Mouse (Mus musculus) hindbrain, embryonic 10.5 days (tissue): Measurements from ENCODE around the gene Hipk2. TPM values are rescaled to one million over a fixed set of nuclear protein-coding genes. Genes with fewer than 3 reads are reported as not detected.

Experiments
- DNase-seq: peaks from one replicate; pipeline ENCODE4 v3.0.0-alpha.2; 2017; ENCODE audit warnings: low spot score
- H3K27ac ChIP-seq: fragments of 300-500 bp; sonication (generic); 2 replicates; pipeline ENCODE4 v1.5.1; 2016; ENCODE audit warnings: mild to moderate bottlenecking, moderate library complexity
- H3K27me3 ChIP-seq: fragments of 300-500 bp; sonication (generic); 2 replicates; pipeline ENCODE4 v1.6.1; 2016; ENCODE audit warnings: mild to moderate bottlenecking; ENCODE audit not compliant: poor library complexity, insufficient read depth, severe bottlenecking
- H3K36me3 ChIP-seq: fragments of 300-500 bp; sonication (generic); 2 replicates; pipeline ENCODE4 v1.6.1; 2016; ENCODE audit warnings: mild to moderate bottlenecking, moderate library complexity
- H3K4me1 ChIP-seq: fragments of 300-500 bp; sonication (generic); replicated peaks from 2 replicates; pipeline ENCODE4 v1.6.1; 2016; ENCODE audit warnings: mild to moderate bottlenecking
- H3K4me3 ChIP-seq: fragments of 300-500 bp; sonication (generic); 2 replicates; pipeline ENCODE4 v1.5.1; 2016; ENCODE audit warnings: mild to moderate bottlenecking, moderate library complexity
- H3K9me3 ChIP-seq: fragments of 300-500 bp; sonication (generic); 2 replicates; pipeline ENCODE4 v1.6.1; 2016; ENCODE audit warnings: mild to moderate bottlenecking, moderate library complexity
- WGBS: fragments of 180-500 bp; shearing (Covaris S2); methylation state at CpG from one replicate; pipeline ENCODE4 v1.1.7; 2016; 5-methylcytosine and 5-hydroxymethylcytosine counted together
- polyA plus RNA-seq: library from polyadenylated mRNA; unstranded; fragments of >200 nt; fragmentation: Nextera tagmentation; extraction: Ambion mirVana; gene quantifications from 2 replicates; pipeline ENCODE4 v1.2.1, GENCODE M21; 2016

The Hipk2 gene
- polyA plus RNA-seq: 28.5 and 29.6 TPM in 2 replicates

DNA sequence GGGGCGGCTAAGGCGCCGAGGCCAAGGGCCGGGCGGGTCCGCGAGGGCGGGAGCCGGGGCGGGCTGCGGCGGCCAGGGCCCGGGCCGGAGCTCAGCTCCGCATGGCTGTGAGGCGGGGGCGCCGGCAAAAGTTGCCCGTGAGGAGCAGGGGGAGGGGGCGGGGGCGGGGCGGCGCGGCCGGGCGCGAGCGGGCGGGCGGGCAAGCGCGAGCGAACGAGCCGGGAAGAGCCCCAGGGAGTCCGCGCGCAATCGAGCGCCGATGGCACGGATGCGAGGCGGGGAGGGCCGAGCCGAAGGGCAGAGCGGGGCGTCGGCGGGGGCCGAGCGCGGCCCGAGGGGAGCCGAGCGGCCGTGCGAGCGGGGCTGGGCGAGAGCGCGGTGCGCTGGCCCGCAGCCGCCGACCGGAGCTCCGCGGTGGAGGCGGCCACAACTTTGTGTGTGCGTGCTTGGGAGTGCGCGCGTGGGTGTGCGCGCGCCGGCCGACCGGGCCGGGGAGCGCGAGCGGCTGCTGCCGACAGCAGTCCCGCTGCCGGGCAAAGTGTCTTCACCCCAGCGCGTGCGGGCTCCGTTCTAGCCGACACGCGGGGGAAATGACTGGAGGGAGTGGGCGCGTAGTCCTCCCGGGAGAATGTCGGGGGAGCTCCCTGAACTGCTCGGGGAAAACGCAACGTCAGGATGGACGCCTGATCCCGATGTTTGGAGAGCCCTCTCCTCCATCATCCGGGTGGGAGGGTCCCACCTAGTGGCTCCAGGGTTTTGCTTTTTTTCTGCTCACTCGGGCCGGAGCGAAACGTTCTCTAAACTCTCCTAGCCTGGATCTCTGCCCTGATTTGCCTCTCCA, at the start of gene Hipk2:
TSS of gene Hipk2 (minus strand) at position 95 of the 841 bp plus-strand sequence.
- H3K27ac ChIP-seq: peak within 1 kb of the TSS; percentile 100
- DNase-seq: peak; percentile 89
- H3K4me3 ChIP-seq: peak within 1 kb of the TSS; percentile 100
- no peaks in the 10 kb centered on the region for H3K9me3 ChIP-seq
- H3K4me1 ChIP-seq: peaks cover 38% of the 10 kb centered on the region
- no peaks in the 10 kb centered on the region for H3K36me3 ChIP-seq
- H3K27me3 ChIP-seq: peaks cover 16% of the 10 kb centered on the region
- under 1% methylated on average over 104 of the region's 108 CpGs for WGBS

DNA sequence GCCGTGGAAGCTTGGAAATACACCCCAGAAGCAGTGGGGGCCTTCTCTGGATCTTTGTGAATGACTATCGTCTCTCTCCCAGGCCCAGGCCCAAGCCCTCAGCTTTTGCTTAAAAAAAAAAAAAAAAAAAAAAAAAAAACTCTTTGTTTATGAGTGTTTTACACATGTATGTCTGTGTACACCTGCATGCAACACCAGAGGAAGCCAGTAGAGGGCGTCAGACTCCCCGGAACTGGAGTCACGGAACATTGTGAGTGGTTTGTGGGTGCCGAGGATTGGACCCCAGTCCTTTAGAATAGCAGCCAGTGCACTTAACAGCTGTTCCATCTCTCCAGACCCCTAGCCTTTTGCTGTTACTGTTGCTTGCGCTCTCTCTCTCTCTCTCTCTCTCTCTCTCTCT, 49.8 kb upstream of the Hipk2 start:
- no peaks in the 10 kb centered on the region for H3K27me3 ChIP-seq
- no peaks in the 10 kb centered on the region for H3K36me3 ChIP-seq
- WGBS: 57% methylated on average over 7 of the region's 7 CpGs
- peaks cover 6% of the 10 kb centered on the region; the same call in 1 of the 2 replicates for H3K4me1 ChIP-seq
- peak overlapping the region; percentile 42 for H3K4me3 ChIP-seq
- peak; percentile 27 for DNase-seq
- H3K27ac ChIP-seq: peak overlapping the region; percentile 37; the same call in 1 of the 2 replicates
- no peaks in the 10 kb centered on the region for H3K9me3 ChIP-seq

DNA sequence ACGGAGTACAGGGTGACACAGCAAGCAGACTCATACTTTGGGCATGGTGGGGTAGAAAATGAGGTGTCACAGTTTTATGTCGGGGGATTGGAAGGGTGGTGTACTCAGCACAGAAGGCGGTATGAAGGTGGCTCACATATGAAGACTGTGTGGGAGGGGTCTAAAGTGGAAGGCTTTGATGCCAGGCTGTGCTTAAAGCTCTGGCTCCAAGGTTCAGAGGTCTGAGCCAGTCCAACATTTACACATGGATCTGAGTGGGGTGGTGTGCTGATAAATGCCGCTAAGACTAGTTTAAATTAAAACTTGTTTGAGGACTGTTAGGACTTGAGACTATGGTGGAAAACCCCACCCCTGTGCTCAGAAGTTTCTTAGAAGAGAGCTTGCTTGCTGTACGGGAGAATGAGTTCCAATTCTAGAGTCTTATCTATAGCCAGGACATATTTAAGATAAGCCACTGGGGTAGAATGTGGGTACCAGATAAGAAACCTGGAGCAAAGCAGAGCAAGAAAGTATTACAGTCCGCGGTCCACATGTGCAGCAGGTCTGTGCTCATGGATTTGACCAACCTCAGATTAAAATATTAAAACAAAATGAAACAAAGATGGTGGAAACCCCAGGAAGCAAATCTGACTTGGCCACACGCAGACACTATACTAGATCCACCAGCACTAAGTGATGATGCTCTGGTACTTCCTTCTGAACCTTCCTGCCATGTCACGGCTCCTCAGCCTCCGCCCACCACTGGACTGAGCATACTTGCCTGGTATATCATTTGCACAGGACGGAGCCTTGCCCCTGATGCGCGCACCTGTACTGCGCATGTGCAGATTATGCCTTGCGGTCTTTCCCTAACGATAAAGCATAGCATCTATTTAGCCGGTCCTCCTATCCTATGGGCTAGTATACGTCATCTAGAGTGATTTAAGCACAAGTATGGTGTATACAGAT, 48.2 kb upstream of the Hipk2 start:
- H3K9me3 ChIP-seq: no peaks in the 10 kb centered on the region
- H3K36me3 ChIP-seq: no peaks in the 10 kb centered on the region
- DNase-seq: no peak
- H3K4me1 ChIP-seq: peaks cover 6% of the 10 kb centered on the region; the same call in 1 of the 2 replicates
- WGBS: 89% methylated on average over 18 of the region's 18 CpGs
- H3K27me3 ChIP-seq: no peaks in the 10 kb centered on the region
- peak overlapping the region; percentile 41; the same call in 1 of the 2 replicates for H3K27ac ChIP-seq
- H3K4me3 ChIP-seq: no peak overlapping the region

DNA sequence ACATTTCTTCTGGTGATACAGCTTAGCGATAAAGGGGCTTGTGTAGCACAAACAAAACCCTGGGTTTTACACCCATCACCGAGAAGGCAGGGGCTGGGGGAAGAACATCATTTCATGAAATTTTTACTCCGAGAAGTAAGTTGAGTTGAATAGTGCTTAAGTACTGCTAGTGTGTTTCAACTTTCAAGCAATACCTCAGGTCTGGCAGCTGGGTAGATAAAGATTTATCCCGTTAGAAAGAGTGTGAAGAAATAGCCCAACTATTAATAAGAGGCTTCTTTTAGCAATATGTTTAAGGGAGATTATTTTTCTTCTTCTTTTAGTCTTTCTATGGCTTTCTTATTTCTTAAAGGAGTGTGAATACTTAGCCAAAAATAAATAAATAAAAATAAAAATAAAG, 47.5 kb upstream of the Hipk2 start:
- Histone ChIP-seq H3K27me3 (no peaks in the 10 kb centered on the region), H3K27ac (no peak overlapping the region)
- WGBS: 91% methylated on average over 4 of the region's 4 CpGs

DNA sequence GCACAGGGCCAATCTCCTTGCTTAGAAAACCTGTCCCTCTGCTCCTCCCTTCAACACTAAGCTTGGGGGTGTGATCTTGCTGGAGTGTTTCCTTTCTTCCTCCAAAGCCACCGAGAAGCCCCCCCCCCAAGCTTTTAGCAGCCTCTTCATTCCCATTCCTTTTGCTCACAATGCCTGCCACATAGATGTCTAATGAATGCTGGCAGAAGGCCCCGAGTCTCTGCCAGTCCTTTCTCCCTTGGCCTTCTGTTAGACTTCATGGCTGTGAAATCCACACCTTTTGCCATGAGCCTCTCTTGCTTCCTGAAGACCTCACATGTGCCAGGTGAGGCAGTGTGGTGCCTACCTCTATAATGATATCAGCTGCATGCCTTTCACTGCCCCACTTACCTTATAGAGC, 46.6 kb upstream of the Hipk2 start:
- H3K4me3 ChIP-seq: no peak overlapping the region
- no peak for DNase-seq
- H3K27ac ChIP-seq: no peak overlapping the region
- 66% methylated on average over 2 of the region's 2 CpGs for WGBS
- peaks cover 6% of the 10 kb centered on the region; the same call in 1 of the 2 replicates for H3K4me1 ChIP-seq
- no peaks in the 10 kb centered on the region for H3K9me3 ChIP-seq
- no peaks in the 10 kb centered on the region for H3K27me3 ChIP-seq
- H3K36me3 ChIP-seq: no peaks in the 10 kb centered on the region

More for the DNA sequence above, 47.5 kb upstream of the Hipk2 start:
- no peak overlapping the region for H3K4me3 ChIP-seq
- no peak for DNase-seq
- no peaks in the 10 kb centered on the region for H3K36me3 ChIP-seq
- H3K9me3 ChIP-seq: no peaks in the 10 kb centered on the region
- H3K4me1 ChIP-seq: peaks cover 6% of the 10 kb centered on the region; the same call in 1 of the 2 replicates

DNA sequence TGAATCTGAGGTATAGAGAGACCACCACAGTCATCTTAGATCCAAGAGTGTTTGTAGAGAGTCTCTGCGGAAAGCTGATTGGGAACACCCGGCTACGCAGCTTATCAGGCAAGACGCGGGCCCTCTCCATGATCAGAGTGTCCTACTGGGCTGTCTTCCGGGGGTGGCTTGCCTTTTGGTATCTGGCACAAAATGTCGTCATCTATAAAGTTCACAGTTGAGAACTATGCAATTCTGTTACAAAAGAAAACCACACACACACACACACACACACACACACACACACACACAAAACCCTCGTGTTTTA, 45.8 kb upstream of the Hipk2 start:
- Histone ChIP-seq H3K27me3 (no peaks in the 10 kb centered on the region), H3K4me1 (peaks cover 6% of the 10 kb centered on the region; the same call in 1 of the 2 replicates), H3K36me3 (no peaks in the 10 kb centered on the region), H3K9me3 (no peaks in the 10 kb centered on the region), H3K4me3 (no peak overlapping the region), H3K27ac (no peak overlapping the region)
- 87% methylated on average over 8 of the region's 8 CpGs for WGBS
- DNase-seq: no peak

DNA sequence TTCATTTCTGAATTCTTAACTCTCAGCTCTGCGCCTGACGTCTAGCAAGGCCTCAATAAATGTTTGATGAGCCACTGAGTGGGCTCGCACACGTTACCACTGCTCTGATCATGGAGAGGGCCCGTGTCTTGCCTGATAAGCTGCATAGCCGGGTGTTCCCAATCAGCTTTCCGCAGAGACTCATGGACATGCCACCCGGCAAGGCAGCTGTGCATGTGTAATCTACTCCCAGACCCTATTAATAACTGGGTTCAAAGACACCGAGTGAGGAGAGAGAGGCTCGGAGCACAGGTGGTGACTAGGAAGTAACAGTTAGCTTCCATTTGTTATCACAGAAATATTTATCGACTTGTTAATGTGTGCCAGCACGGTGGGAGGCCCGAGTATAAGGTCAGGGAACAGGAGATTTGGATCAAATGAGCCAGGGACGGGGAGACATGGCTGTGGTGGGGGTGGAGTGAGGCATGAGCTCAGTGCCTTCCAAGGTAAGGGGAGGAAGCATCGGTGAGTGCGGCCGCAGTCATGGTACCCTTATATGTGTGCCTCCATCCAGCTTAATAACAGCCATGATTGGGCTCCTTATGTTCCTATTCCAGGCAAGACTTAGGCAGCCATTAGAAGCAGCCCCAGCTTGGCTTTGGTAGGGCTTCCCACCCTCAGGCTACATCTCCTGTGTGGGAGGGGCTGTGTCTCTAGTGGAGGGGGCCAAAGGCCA, 45.3 kb upstream of the Hipk2 start:
- 84% methylated on average over 17 of the region's 17 CpGs for WGBS
- 0 out of 2 replicates have a peak, but pooled peaks cover 2% of the 10 kb centered on the region for H3K4me1 ChIP-seq
- H3K9me3 ChIP-seq: no peaks in the 10 kb centered on the region
- no peak overlapping the region for H3K27ac ChIP-seq
- H3K27me3 ChIP-seq: no peaks in the 10 kb centered on the region
- H3K36me3 ChIP-seq: no peaks in the 10 kb centered on the region
- no peak overlapping the region for H3K4me3 ChIP-seq
- DNase-seq: no peak

DNA sequence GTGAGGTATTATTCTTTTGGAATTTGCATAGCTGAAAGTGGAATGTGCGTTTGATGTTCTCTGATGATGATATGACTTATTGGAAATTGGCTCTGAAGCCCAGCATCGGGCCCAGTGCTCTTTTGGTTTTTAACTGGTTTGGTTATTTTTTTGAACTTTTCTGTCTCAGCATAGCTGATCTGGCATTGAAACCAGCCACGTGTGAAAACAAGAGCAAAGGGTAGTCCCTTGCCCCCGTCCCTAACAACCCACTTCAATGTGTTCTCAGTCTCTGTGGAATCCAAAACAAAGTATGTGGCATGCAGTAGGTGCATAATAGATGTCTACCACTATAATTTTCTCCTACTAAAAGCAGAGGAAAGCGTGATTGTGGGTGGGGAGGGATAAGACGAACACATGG, 44.2 kb upstream of the Hipk2 start:
- no peaks in the 10 kb centered on the region for H3K9me3 ChIP-seq
- H3K27me3 ChIP-seq: no peaks in the 10 kb centered on the region
- no peak for DNase-seq
- H3K4me3 ChIP-seq: no peak overlapping the region
- H3K27ac ChIP-seq: no peak overlapping the region
- 0 out of 2 replicates have a peak, but pooled peaks cover 9% of the 10 kb centered on the region for H3K4me1 ChIP-seq
- H3K36me3 ChIP-seq: no peaks in the 10 kb centered on the region
- 83% methylated on average over 6 of the region's 6 CpGs for WGBS

DNA sequence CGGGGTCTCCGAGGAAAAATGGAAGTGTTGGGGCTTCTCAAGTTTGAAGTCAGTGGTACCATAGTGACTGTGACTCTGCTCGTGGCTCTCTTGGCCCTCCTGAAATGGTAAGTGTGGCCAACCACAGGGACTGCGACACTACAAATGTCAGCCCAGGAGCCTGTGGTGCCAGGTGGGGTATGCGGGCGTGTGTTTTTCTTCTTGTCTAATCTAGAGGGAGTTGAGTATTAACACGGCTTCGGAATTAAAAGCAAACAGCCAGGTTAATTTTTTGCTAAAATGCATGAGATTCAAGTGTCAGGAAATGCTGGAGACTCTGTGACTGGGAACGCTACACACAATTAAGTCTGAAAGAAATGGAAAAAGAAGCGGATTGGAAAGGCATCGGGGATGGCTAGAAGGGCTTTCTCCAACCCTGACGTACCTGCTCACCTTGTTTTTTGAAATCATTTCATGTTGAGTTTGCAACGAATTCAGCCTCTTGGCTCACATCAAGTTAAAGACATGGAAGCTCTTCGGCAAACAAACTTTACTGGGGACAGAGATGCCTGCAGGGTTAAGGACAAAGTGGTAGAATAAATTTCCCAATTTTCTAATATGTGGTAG, 43.3 kb upstream of the Hipk2 start:
- H3K27ac ChIP-seq: no peak overlapping the region
- H3K4me3 ChIP-seq: no peak overlapping the region
- H3K9me3 ChIP-seq: no peaks in the 10 kb centered on the region
- WGBS: 90% methylated on average over 14 of the region's 14 CpGs
- peaks cover 17% of the 10 kb centered on the region; the same call in 1 of the 2 replicates for H3K4me1 ChIP-seq
- H3K36me3 ChIP-seq: no peaks in the 10 kb centered on the region
- no peak for DNase-seq
- H3K27me3 ChIP-seq: no peaks in the 10 kb centered on the region

DNA sequence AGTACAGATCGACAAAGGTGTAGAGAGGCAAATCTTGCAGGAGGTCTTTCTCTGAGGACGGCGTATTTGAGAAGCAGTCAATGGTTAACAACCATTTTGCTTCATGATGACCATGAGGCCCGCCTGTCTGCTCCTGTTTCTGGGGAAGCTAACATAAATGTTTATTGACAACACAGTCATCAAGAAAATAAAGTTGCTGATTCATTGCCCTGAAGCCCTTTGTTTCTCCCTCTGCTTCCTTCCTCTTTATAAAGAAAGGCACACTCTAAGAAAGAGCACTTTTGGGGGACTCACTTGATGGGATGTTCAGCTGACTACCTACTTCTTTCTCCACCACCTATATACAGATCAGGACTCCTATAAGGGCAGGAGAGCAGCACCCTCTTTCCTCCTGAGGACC, 42.8 kb upstream of the Hipk2 start:
- H3K27me3 ChIP-seq: no peaks in the 10 kb centered on the region
- H3K27ac ChIP-seq: no peak overlapping the region
- no peaks in the 10 kb centered on the region for H3K36me3 ChIP-seq
- WGBS: 89% methylated on average over 4 of the region's 4 CpGs
- peaks cover 22% of the 10 kb centered on the region for H3K4me1 ChIP-seq
- no peak for DNase-seq
- no peaks in the 10 kb centered on the region for H3K9me3 ChIP-seq
- no peak overlapping the region for H3K4me3 ChIP-seq

DNA sequence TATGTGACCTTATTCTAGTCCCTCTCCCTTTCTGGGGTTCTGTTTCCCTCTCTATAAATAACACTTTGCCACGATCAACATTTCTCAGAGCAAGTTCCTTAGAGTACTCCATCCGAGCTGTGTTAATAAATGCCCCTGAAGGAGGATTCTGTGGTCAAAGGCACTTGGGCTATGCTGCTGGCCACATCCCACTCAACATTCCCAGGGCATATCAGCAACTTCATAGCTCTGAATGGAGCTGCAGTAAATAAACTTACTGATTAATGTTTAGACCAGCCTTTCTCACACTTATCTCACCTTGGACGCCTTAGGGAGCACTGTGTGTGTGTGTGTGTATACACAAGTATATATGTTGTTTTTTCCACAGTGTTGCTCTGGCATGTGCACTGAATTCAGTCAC, 41.5 kb upstream of the Hipk2 start:
- Histone ChIP-seq H3K27me3 (no peaks in the 10 kb centered on the region), H3K4me3 (no peak overlapping the region), H3K4me1 (peaks cover 34% of the 10 kb centered on the region), H3K36me3 (no peaks in the 10 kb centered on the region), H3K9me3 (no peaks in the 10 kb centered on the region), H3K27ac (no peak overlapping the region)
- DNase-seq: no peak
- WGBS: 76% methylated on average over 3 of the region's 3 CpGs

DNA sequence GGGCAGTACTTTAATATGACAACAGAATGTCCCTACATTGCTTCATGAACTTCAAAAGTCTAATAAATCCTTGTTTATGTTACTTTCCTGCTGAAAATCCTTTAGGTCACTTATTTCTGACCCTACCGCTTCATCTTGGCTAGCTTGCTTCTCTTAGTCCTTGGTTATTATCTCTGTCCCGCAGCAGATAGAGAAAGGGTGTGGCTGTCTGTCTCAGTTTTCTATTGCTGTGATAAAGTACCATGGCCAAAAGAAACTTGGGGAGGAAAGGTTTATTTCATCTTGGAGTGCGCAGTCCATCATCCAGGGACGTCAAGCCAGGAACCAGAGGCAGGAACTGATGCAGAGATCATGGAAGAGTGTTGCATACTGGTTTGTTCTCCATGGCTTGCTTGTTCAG, 40.6 kb upstream of the Hipk2 start:
- no peaks in the 10 kb centered on the region for H3K9me3 ChIP-seq
- no peaks in the 10 kb centered on the region for H3K36me3 ChIP-seq
- no peaks in the 10 kb centered on the region for H3K27me3 ChIP-seq
- DNase-seq: no peak
- H3K27ac ChIP-seq: no peak overlapping the region
- no peak overlapping the region for H3K4me3 ChIP-seq
- peaks cover 34% of the 10 kb centered on the region for H3K4me1 ChIP-seq
- 91% methylated on average over 4 of the region's 4 CpGs for WGBS
